Mouse (Mus musculus): ENCODE measurements at regions not wholly inside any gene's neighbourhood (a gene's known extent, or its start where the extent isn't known, plus 50 kb on each side); places are given as distances from the start of the nearest gene placed in this dataset.
A peak's percentile ranks its signal among the peaks of the same experiment; 100 is the strongest.

DNA sequence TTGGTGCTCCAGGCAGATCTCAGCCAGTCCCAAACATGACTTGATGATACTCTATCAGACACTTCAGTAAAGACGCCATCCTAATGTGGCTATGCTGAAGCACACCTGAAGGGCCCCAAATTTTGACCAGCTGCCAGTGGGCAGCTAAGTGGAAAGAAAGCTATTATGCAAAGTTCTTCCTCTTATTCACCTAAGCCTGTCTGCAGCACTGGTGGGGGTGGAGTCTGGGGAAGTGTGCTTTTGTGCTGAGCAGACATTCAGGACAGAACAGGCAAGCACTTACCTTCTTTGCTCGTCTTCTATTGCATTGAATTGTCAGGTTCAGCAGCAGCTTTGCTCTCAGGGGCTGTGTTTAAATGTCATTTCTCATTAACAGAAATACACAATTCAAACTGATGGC, 200.7 kb downstream of the Pla2g4a start:
- Histone ChIP-seq H3K9me3 (no peaks in the 10 kb centered on the region), H3K27ac (no peak overlapping the region), H3K27me3 (no peaks in the 10 kb centered on the region), H3K4me3 (replicated peaks) (no peak overlapping the region), H3K4me1 (replicated peaks) (no peaks in the 10 kb centered on the region), H3K9ac (replicated peaks) (no peak overlapping the region), H3K36me3 (no peaks in the 10 kb centered on the region), H3K4me2 (replicated peaks) (no peak overlapping the region)
- 54% methylated on average over 2 of the region's 2 CpGs for WGBS
- no peak for ATAC-seq

DNA sequence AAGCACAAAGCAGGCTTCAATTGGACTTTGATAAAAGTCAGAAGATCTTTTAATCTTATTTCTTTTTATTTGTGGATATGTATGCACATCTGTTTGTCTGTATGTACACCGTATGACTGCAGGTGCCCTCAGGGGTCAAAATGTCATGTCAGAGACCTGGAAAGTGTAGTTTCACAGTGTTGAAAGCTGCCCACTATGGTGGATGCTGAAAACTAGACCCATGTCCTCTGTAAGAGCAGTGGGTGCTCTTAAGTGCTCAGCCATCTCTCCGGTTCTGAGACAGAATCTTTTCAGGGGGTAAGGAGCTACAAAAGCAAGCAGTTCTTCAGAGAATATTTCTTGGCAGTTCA, 202.3 kb downstream of the Pla2g4a start:
- H3K27me3 ChIP-seq: no peaks in the 10 kb centered on the region
- H3K36me3 ChIP-seq: no peaks in the 10 kb centered on the region
- WGBS: 86% methylated on average over 2 of the region's 2 CpGs
- no peaks in the 10 kb centered on the region for H3K4me1 ChIP-seq (replicated peaks)
- H3K9ac ChIP-seq (replicated peaks): no peak overlapping the region
- no peak overlapping the region for H3K27ac ChIP-seq
- no peak overlapping the region for H3K4me3 ChIP-seq (replicated peaks)
- peak; percentile 43; the same call in 1 of the 2 replicates for ATAC-seq
- H3K4me2 ChIP-seq (replicated peaks): no peak overlapping the region
- no peaks in the 10 kb centered on the region for H3K9me3 ChIP-seq

DNA sequence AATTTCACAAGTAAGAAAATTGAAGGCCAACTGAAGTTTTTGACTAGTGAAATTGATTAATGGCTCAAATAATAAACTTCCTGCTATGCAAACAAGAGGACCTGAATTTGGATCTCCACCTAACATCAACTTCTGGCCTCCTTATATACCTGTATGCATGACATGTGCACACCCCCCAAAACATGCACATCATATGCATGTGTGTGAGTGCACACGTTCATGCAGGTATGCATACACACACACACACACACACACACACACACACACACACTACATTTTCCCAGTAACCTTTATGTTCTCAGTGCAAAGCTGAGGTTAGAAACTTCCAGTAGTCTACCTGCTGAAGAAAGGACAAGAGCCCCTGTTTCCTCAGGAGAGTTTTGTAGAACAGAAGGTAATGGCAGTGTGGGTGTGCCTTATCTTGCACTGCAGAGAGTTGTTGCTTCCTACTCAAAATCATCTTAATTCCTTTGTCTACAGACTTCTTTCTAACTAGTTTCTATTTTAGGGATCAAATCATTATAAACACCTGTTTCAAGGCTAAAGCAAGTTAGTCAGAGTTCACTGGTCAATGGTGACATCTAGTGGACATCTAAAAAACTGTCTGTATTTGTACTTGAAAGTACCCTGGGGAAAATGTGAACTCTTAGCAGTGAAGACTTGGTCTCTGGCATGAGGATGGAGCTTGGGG, 202.9 kb downstream of the Pla2g4a start:
- H3K27me3 ChIP-seq: no peaks in the 10 kb centered on the region
- H3K4me1 ChIP-seq (replicated peaks): no peaks in the 10 kb centered on the region
- H3K9ac ChIP-seq (replicated peaks): no peak overlapping the region
- WGBS: 82% methylated on average over 1 of the region's 1 CpGs
- H3K4me3 ChIP-seq (replicated peaks): no peak overlapping the region
- H3K27ac ChIP-seq: no peak overlapping the region
- H3K9me3 ChIP-seq: no peaks in the 10 kb centered on the region
- H3K36me3 ChIP-seq: no peaks in the 10 kb centered on the region
- peak; percentile 45; the same call in 1 of the 2 replicates for ATAC-seq
- H3K4me2 ChIP-seq (replicated peaks): no peak overlapping the region

DNA sequence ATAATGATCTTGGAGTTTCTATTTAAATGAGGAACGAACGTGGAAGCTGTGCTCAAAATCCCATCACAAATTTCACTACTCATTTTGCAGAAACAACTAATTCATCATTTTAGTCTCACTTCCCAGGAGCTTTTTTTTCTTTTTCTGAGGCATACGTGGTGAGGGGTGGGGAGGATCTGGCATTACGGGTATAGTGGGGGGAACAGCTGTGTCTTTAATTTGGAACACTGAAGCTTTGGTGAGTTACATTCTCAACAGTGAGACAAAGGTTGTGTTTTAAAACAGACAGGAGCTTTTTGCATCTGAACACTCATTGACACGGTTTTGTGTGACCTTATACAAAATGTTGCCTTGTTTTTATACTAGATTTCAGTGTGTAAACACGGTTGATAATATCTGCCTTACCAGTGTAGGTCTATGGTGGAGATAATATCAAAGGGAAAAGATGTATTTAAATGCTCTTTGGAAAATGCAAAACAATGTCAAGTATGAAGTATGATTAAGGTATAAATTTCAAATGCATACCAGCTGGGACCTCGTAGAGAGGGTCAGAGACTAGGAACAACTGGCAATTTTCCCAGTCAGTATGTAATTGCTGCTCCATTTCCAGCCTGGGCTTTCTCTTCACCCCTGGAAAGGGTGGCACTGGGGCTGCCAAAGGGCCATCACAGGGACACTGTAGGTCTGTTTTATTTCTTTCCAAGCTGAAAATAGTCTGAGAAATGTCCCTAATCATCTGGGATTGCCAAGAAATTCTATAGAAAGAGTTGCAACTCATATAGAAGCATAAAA, 207.6 kb downstream of the Pla2g4a start:
- no peak overlapping the region for H3K4me2 ChIP-seq (replicated peaks)
- no peaks in the 10 kb centered on the region for H3K9me3 ChIP-seq
- H3K36me3 ChIP-seq: no peaks in the 10 kb centered on the region
- no peak overlapping the region for H3K4me3 ChIP-seq (replicated peaks)
- no peaks in the 10 kb centered on the region for H3K27me3 ChIP-seq
- H3K4me1 ChIP-seq (replicated peaks): no peaks in the 10 kb centered on the region
- ATAC-seq: no peak
- no peak overlapping the region for H3K27ac ChIP-seq
- 78% methylated on average over 7 of the region's 7 CpGs for WGBS
- H3K9ac ChIP-seq (replicated peaks): no peak overlapping the region

DNA sequence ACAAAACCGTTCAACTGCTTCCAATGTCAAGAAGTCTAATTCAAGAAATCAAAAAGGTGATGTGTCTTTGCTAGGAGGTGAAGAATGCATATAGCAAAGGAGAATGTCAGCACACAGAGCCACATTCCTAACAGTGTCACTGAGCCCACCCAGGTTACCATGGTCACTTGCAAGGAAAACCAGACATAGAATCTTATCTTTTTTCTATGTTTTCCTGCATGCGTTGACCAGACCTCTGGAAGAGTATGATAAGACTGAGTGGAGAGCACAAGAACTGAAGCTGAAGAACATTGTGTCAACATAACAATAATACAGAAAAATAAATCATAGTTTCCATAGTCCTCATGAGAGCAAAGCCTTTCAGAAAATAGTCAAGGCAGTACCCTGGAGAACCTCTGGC, 211.7 kb downstream of the Pla2g4a start:
- ATAC-seq: no peak
- Histone ChIP-seq H3K4me2 (replicated peaks) (no peak overlapping the region), H3K36me3 (no peaks in the 10 kb centered on the region), H3K4me3 (replicated peaks) (no peak overlapping the region), H3K27me3 (no peaks in the 10 kb centered on the region), H3K4me1 (replicated peaks) (no peaks in the 10 kb centered on the region), H3K27ac (no peak overlapping the region), H3K9me3 (no peaks in the 10 kb centered on the region), H3K9ac (replicated peaks) (no peak overlapping the region)
- WGBS: 87% methylated on average over 2 of the region's 2 CpGs

DNA sequence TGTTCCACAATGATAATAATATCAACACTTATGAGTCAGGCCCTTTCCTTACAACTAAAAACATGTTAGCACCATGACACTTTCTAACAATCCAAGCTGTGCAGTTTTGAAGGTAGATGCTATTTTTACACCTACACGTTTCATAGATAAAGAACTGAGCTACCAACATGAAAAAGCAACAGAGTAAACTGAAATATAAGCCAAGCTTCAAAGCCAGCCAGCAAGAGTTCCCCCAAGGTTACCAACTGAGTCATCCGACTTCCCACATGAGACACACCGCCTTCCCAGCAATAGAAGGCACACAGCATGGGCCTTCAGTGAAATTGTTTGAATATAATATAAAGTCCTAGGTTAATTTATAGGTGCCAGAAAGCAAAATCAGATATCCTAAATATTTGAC, 222.1 kb downstream of the Pla2g4a start:
- H3K4me2 ChIP-seq (replicated peaks): no peak overlapping the region
- no peaks in the 10 kb centered on the region for H3K27me3 ChIP-seq
- ATAC-seq: no peak
- 84% methylated on average over 3 of the region's 3 CpGs for WGBS
- no peaks in the 10 kb centered on the region for H3K36me3 ChIP-seq
- 0 out of 2 replicates have a peak, but pooled peaks cover 3% of the 10 kb centered on the region for H3K4me1 ChIP-seq (replicated peaks)
- no peak overlapping the region for H3K4me3 ChIP-seq (replicated peaks)
- H3K9ac ChIP-seq (replicated peaks): no peak overlapping the region
- H3K9me3 ChIP-seq: no peaks in the 10 kb centered on the region
- no peak overlapping the region for H3K27ac ChIP-seq

DNA sequence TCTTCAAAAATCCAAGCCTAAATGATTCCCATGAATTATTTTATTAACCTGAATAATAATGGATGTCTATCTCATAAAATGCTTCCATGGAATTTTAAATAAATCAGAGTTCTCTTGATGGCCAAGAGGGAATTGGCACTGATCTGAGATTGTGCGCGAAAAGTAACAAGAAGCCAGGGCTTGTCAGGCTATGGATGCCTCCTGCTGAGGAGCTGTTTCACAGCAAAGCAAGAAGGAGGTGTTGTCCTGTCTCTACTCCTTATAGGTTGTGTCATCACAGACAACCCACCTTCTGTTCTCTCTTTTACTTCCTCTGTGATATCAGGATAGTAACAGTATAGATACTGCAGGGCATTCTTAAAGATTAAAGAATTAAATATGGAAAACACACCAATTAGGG, 226.8 kb downstream of the Pla2g4a start:
- Histone ChIP-seq H3K4me2 (replicated peaks) (no peak overlapping the region), H3K27ac (no peak overlapping the region), H3K4me3 (replicated peaks) (no peak overlapping the region), H3K9ac (replicated peaks) (no peak overlapping the region), H3K9me3 (no peaks in the 10 kb centered on the region), H3K4me1 (replicated peaks) (0 out of 2 replicates have a peak, but pooled peaks cover 3% of the 10 kb centered on the region), H3K27me3 (no peaks in the 10 kb centered on the region), H3K36me3 (no peaks in the 10 kb centered on the region)
- WGBS: 86% methylated on average over 2 of the region's 2 CpGs
- no peak for ATAC-seq

DNA sequence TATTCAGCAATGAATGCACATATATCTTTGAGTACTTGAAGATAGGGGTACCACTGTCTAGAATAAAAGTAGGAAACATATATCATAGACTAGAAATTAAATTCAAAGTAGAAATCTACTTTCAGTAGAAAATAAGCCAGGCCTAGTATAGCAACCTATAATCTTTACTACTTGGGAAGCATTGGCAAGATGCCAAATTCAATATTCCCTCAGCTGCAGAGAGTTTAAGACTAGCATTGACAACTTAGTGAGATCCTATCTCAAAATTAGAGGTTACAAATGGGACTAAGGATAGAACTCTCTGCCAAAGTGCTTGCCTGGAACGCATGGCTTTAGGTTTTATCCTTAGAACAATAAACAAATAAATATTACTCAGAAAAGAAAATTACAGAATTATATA, 245.9 kb downstream of the Pla2g4a start:
- H3K9ac ChIP-seq (replicated peaks): no peak overlapping the region
- no peak for ATAC-seq
- no peaks in the 10 kb centered on the region for H3K36me3 ChIP-seq
- no peak overlapping the region for H3K27ac ChIP-seq
- H3K4me2 ChIP-seq (replicated peaks): no peak overlapping the region
- H3K4me1 ChIP-seq (replicated peaks): no peaks in the 10 kb centered on the region
- no peaks in the 10 kb centered on the region for H3K9me3 ChIP-seq
- no peaks in the 10 kb centered on the region for H3K27me3 ChIP-seq
- no peak overlapping the region for H3K4me3 ChIP-seq (replicated peaks)
- 90% methylated on average over 1 of the region's 1 CpGs for WGBS

DNA sequence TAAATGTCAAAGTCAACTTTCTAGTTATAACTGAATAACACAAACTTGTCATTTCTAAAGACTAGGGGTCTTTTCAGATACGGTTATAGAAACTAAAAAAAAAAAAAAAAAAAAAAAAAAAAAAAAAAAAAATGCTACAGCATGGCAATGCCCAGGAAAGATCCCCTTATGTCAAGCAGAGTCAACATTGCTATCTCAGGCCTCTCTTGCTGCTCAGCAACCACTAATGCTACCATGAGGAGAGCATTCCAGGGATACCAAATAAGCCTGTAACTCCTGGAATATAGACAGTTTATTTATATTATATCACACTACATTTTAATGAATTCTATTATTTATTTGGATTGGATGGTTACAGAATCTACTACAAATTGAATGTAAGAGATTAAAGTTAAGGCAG, 248.8 kb downstream of the Pla2g4a start:
- no peak overlapping the region for H3K9ac ChIP-seq (replicated peaks)
- no peaks in the 10 kb centered on the region for H3K4me1 ChIP-seq (replicated peaks)
- no peaks in the 10 kb centered on the region for H3K27me3 ChIP-seq
- WGBS: 81% methylated on average over 1 of the region's 1 CpGs
- no peaks in the 10 kb centered on the region for H3K36me3 ChIP-seq
- no peak overlapping the region for H3K27ac ChIP-seq
- no peak overlapping the region for H3K4me3 ChIP-seq (replicated peaks)
- ATAC-seq: no peak
- H3K4me2 ChIP-seq (replicated peaks): no peak overlapping the region
- H3K9me3 ChIP-seq: no peaks in the 10 kb centered on the region

DNA sequence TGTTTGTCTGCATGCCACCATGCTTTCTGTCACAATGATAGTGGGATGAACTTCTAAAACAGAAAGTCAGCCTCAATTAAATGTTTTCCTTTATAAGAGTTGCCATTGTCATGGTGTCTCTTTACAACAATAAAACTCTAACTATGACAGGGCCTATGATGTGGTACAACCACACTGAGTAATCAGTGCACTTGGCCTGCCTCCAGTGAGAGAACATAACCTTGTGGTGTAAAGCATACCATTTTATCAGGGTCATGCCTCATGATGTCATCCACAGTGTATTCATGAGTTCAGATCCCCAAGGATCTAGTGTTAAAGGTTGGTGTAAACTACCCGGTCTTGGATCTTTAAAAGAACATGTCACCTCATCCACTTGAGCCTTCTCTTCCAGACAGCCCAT, 255.9 kb downstream of the Pla2g4a start:
- WGBS: 81% methylated on average over 1 of the region's 1 CpGs
- Histone ChIP-seq H3K27ac (no peak overlapping the region), H3K27me3 (no peaks in the 10 kb centered on the region), H3K9me3 (no peaks in the 10 kb centered on the region), H3K9ac (replicated peaks) (no peak overlapping the region), H3K36me3 (no peaks in the 10 kb centered on the region), H3K4me3 (replicated peaks) (no peak overlapping the region), H3K4me2 (replicated peaks) (no peak overlapping the region), H3K4me1 (replicated peaks) (no peaks in the 10 kb centered on the region)
- ATAC-seq: no peak

DNA sequence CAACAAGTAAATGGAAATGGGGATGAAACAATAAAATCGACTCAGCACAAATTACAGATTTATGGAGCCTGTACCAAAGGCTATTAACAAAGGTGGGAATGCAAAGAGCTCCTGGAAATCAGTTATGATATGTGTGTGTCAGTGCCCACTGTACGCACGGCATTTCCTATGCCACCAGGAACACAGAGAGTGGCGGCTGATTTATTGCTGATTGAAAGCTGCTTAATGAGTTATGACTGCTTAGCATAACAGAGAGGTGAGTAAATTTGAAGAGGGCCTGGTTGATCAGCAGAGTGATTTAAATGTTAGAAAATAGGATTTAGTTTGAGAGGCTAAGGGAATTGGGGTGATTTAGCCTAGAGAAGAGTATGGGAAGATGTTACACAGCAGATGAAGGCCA, 261.7 kb downstream of the Pla2g4a start:
- Histone ChIP-seq H3K9ac (replicated peaks) (no peak overlapping the region), H3K4me2 (replicated peaks) (no peak overlapping the region), H3K4me1 (replicated peaks) (0 out of 2 replicates have a peak, but pooled peaks cover 2% of the 10 kb centered on the region), H3K9me3 (no peaks in the 10 kb centered on the region), H3K36me3 (no peaks in the 10 kb centered on the region), H3K4me3 (replicated peaks) (no peak overlapping the region), H3K27me3 (no peaks in the 10 kb centered on the region), H3K27ac (no peak overlapping the region)
- ATAC-seq: peak; percentile 75
- WGBS: 71% methylated on average over 4 of the region's 4 CpGs

DNA sequence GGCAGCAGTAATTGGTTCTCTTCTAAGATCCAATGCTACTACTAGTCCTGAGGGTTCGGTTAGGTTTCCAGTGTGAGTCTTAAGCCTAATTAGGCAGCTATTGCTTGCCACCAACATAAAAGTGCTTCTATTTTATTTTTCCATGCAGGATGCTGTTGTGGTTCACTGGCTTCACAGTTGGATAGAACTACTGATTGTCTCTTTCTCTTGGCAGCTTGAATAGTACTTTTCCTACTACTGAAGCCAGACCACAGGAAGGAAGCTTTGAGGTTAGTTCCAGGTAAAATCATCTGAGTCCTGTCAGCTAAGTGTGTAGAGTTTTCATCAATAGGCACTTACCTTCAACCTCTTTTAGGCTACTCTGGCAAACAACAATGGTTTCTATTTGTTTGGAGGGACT, 286.9 kb downstream of the Pla2g4a start:
- H3K4me3 ChIP-seq (replicated peaks): no peak overlapping the region
- WGBS: 66% methylated on average over 1 of the region's 1 CpGs
- H3K4me1 ChIP-seq (replicated peaks): no peaks in the 10 kb centered on the region
- no peak overlapping the region for H3K4me2 ChIP-seq (replicated peaks)
- H3K27ac ChIP-seq: no peak overlapping the region
- H3K9ac ChIP-seq (replicated peaks): no peak overlapping the region
- H3K9me3 ChIP-seq: no peaks in the 10 kb centered on the region
- no peaks in the 10 kb centered on the region for H3K27me3 ChIP-seq
- no peaks in the 10 kb centered on the region for H3K36me3 ChIP-seq
- ATAC-seq: no peak

All from midbrain, embryonic 13.5 days (tissue).